22 mouse cellular contexts compared by ENCODE assay signal in genomic region chr13:118420847-118421246, GRCm38 (mm10). TPM values are rescaled to one million over a fixed set of nuclear protein-coding genes. Genes with fewer than 3 reads are reported as not detected.
DNase-seq lines count a peak whose midpoint lies in the region; ATAC-seq lines count a peak whose summit lies in the region.
"Had no signal": no experiment of that assay in that cellular context is flagged by ENCODE, and none has a peak within 500 bp of the region (broad histone marks: within the 10 kb centered on the region; RNA-seq: fewer than 3 reads in every experiment).

No protein-coding gene starts in this region.

- peak; percentile 48; the same call in 1 of the 2 replicates for ATAC-seq in common myeloid progenitor, adult 5-6 weeks (replicated peaks; ENCODE audit: low read depth, poor library complexity, severe bottlenecking)
- 0 out of 2 replicates have a peak, but pooled peaks have one; percentile 25 for ATAC-seq in monocyte, adult 5-6 weeks (replicated peaks; ENCODE audit: insufficient number of reproducible peaks, low FRiP score, low TSS enrichment, poor library complexity, severe bottlenecking)
- ATAC-seq in forebrain, embryonic 15.5 days (replicated peaks) = no peak
- no peak for ATAC-seq in midbrain, embryonic 14.5 days (ENCODE audit: low FRiP score, low TSS enrichment)
- ATAC-seq: activated CD4-positive, CD25-positive, alpha-beta regulatory T cell, adult 4 months; forebrain, embryonic 13.5 days; forebrain, embryonic 16.5 days had no signal

- no peak overlapping the region for H3K9ac ChIP-seq in forebrain, embryonic 15.5 days (replicated peaks)
- H3K9ac ChIP-seq in midbrain, embryonic 14.5 days (replicated peaks; ENCODE audit: low read length) = no peak overlapping the region
- H3K9ac ChIP-seq: embryonic facial prominence, embryonic 12.5 days; forebrain, embryonic 13.5 days had no signal

- no peak overlapping the region for H3K4me3 ChIP-seq in macrophage (ENCODE audit: inconsistent target)
- H3K4me3 ChIP-seq in megakaryocyte, embryonic 14.5 days (replicated peaks) = peak overlapping the region; percentile 11
- no peak overlapping the region for H3K4me3 ChIP-seq in forebrain, embryonic 15.5 days
- no peak overlapping the region for H3K4me3 ChIP-seq in midbrain, embryonic 14.5 days (replicated peaks; ENCODE audit: low read depth, low read length)
- H3K4me3 ChIP-seq: embryonic facial prominence, embryonic 10.5 days; embryonic facial prominence, embryonic 12.5 days; forebrain, embryonic 13.5 days had no signal

- no peaks in the 10 kb centered on the region for H3K27me3 ChIP-seq in megakaryocyte, embryonic 14.5 days (replicated peaks)
- H3K27me3 ChIP-seq in forebrain, embryonic 15.5 days = no peaks in the 10 kb centered on the region
- no peaks in the 10 kb centered on the region for H3K27me3 ChIP-seq in midbrain, embryonic 14.5 days (ENCODE audit: control insufficient read depth, insufficient read depth, low read length)
- H3K27me3 ChIP-seq: embryonic facial prominence, embryonic 12.5 days; forebrain, embryonic 13.5 days had no signal

- no peak overlapping the region for H3K4me2 ChIP-seq in forebrain, embryonic 15.5 days (replicated peaks)
- no peak overlapping the region for H3K4me2 ChIP-seq in midbrain, embryonic 14.5 days (ENCODE audit: low read length)
- H3K4me2 ChIP-seq: embryonic facial prominence, embryonic 12.5 days; forebrain, embryonic 13.5 days had no signal

- peaks cover 4% of the 10 kb centered on the region; the same call in 1 of the 2 replicates for H3K4me1 ChIP-seq in megakaryocyte, embryonic 14.5 days
- peaks cover 4% of the 10 kb centered on the region; the same call in 1 of the 2 replicates for H3K4me1 ChIP-seq in forebrain, embryonic 15.5 days
- H3K4me1 ChIP-seq in midbrain, embryonic 14.5 days (ENCODE audit: control insufficient read depth, insufficient read depth, low read length) = no peaks in the 10 kb centered on the region
- H3K4me1 ChIP-seq: embryonic facial prominence, embryonic 10.5 days; embryonic facial prominence, embryonic 12.5 days; forebrain, embryonic 13.5 days had no signal

- peak overlapping the region; percentile 19; the same call in 1 of the 2 replicates for H3K27ac ChIP-seq in macrophage
- H3K27ac ChIP-seq in forebrain, embryonic 15.5 days (replicated peaks) = no peak overlapping the region
- no peak overlapping the region for H3K27ac ChIP-seq in midbrain, embryonic 14.5 days (replicated peaks; ENCODE audit: low read depth, low read length)
- H3K27ac ChIP-seq: embryonic facial prominence, embryonic 10.5 days; embryonic facial prominence, embryonic 12.5 days; forebrain, embryonic 13.5 days had no signal

- H3K36me3 ChIP-seq in macrophage (ENCODE audit: inconsistent target) = no peaks in the 10 kb centered on the region
- H3K36me3 ChIP-seq in megakaryocyte, embryonic 14.5 days (replicated peaks; ENCODE audit: low read length) = no peaks in the 10 kb centered on the region
- H3K36me3 ChIP-seq in forebrain, embryonic 15.5 days = no peaks in the 10 kb centered on the region
- H3K36me3 ChIP-seq in midbrain, embryonic 14.5 days (ENCODE audit: control insufficient read depth, insufficient read depth, low read length) = no peaks in the 10 kb centered on the region
- H3K36me3 ChIP-seq: embryonic facial prominence, embryonic 10.5 days; embryonic facial prominence, embryonic 12.5 days had no signal

- no peaks in the 10 kb centered on the region for H3K79me2 ChIP-seq in macrophage (ENCODE audit: inconsistent target)

- DNase-seq in kidney, postnatal 4 days = no peak
- no peak for DNase-seq in T-cell, adult 2 months (ENCODE audit: low spot score)
- DNase-seq in midbrain, embryonic 14.5 days = no peak
- DNase-seq: adrenal gland, adult 8-10 months; adrenal gland, postnatal 14 days; adrenal gland, postnatal 36 days; cerebellum, adult 11 months; cerebellum, adult 18-20 months; cerebellum, adult 8-10 months; cerebellum, adult 9-11 months; cerebellum, postnatal 14 days; cerebellum, postnatal 36 days had no signal

- no peaks in the 10 kb centered on the region for H3K9me3 ChIP-seq in megakaryocyte, embryonic 14.5 days
- no peaks in the 10 kb centered on the region for H3K9me3 ChIP-seq in forebrain, embryonic 15.5 days
- H3K9me3 ChIP-seq in midbrain, embryonic 14.5 days (ENCODE audit: control insufficient read depth, low read length) = no peaks in the 10 kb centered on the region
- H3K9me3 ChIP-seq: embryonic facial prominence, embryonic 10.5 days; embryonic facial prominence, embryonic 12.5 days; forebrain, embryonic 13.5 days had no signal

- 19% methylated on average over 1 of the region's 1 CpGs for WGBS in macrophage (ENCODE audit: missing documents)
- 80% methylated on average over 1 of the region's 1 CpGs for WGBS in forebrain, embryonic 15.5 days
- WGBS in midbrain, embryonic 14.5 days = 82% methylated on average over 1 of the region's 1 CpGs

RNA-seq across cellular contexts. Expression of gene Mrps30, which starts 33.8 kb away (rescaled TPM):
- 33.9 and 37.4 TPM in 2 replicates for total RNA-seq in common myeloid progenitor, adult 5-6 weeks (2017)
- total RNA-seq in macrophage (2018; cell fraction: chromatin; rRNA removed) = 10 to 100 TPM in 18 of 26 experiments, 1 to 10 TPM in 8; 3.8 to 20.8 (median 13.4) TPM
- total RNA-seq in macrophage (2018; cell fraction: cytosol; rRNA removed) = 10 to 100 TPM in 22 of 26 experiments, 1 to 10 TPM in 4; 7.9 to 18.0 (median 12.8) TPM
- 10 to 100 TPM in 13 of 26 experiments, 1 to 10 TPM in 13; 3.4 to 20.7 (median 9.4) TPM for total RNA-seq in macrophage (2018; cell fraction: nucleus; rRNA removed)
- 8.4 to 11.7 TPM (median 9.2 TPM) in 3 replicates for polyA plus RNA-seq in macrophage (2018)
- 7.4 and 9.9 TPM in 2 replicates for polyA plus RNA-seq in megakaryocyte, embryonic 14.5 days (2012; ENCODE audit: insufficient read depth, low replicate concordance)
- 28.0 to 41.4 TPM (median 32.9 TPM) in 3 replicates for total RNA-seq in monocyte, adult 5-6 weeks (2017)
- 27.6 and 27.7 TPM in 2 replicates for polyA plus RNA-seq in forebrain, embryonic 15.5 days (2015; fragmentation: Nextera tagmentation; extraction: Ambion mirVana)
- polyA plus RNA-seq in midbrain, embryonic 14.5 days (2014; fragmentation: Nextera tagmentation; extraction: Ambion mirVana) = 27.2 TPM in 2 replicates

RNA-seq across cellular contexts. Expression of gene B430218F22Rik, which starts 34.4 kb away (rescaled TPM):
- total RNA-seq in common myeloid progenitor, adult 5-6 weeks (2017) = 0.82 TPM in 1 of 2 replicates, not detected in the other
- not detected for total RNA-seq in macrophage (2018; cell fraction: chromatin; rRNA removed)
- under 1 TPM in 16 of 26 experiments, not detected in 10; 0.09 to 0.37 (median 0.15) TPM for total RNA-seq in macrophage (2018; cell fraction: cytosol; rRNA removed)
- total RNA-seq in macrophage (2018; cell fraction: nucleus; rRNA removed) = under 1 TPM in 1 of 26 experiments, not detected in 25; 0.42 TPM
- not detected in 3 replicates for polyA plus RNA-seq in macrophage (2018)
- polyA plus RNA-seq in megakaryocyte, embryonic 14.5 days (2012; ENCODE audit: insufficient read depth, low replicate concordance) = 0.35 TPM in 1 of 2 replicates, not detected in the other
- total RNA-seq in monocyte, adult 5-6 weeks (2017) = 0.39 TPM in 1 of 3 replicates, not detected in the others
- polyA plus RNA-seq in forebrain, embryonic 15.5 days (2015; fragmentation: Nextera tagmentation; extraction: Ambion mirVana) = 0.61 and 1.1 TPM in 2 replicates
- 1.8 and 1.9 TPM in 2 replicates for polyA plus RNA-seq in midbrain, embryonic 14.5 days (2014; fragmentation: Nextera tagmentation; extraction: Ambion mirVana)
- total RNA-seq: adrenal gland, postnatal 14 days; adrenal gland, postnatal 36 days had no signal

Comparison
In these comparisons a context has a peak if more than half of its experiments do, and no peak if none do; other contexts are left out.
1. ATAC-seq: peak in common myeloid progenitor, adult 5-6 weeks (single experiment) and monocyte, adult 5-6 weeks (single experiment); none in forebrain, embryonic 15.5 days (single experiment) and midbrain, embryonic 14.5 days (single experiment).